Mouse (Mus musculus): ENCODE results near the gene Trappc2l. TPM values are rescaled to one million over a fixed set of nuclear protein-coding genes. Genes with fewer than 3 reads are reported as not detected.

The Trappc2l gene
- total and polyA plus RNA-seq, 3 experiments, result 0.75 to 32.2 (median 31.8) TPM

GRCm38 (mm10) chr8:122652643-122653042 is 41.2 kb downstream of the Trappc2l start:
- Histone ChIP-seq H3K27me3 (ENCODE audit: insufficient read depth, low read length) (no peaks in the 10 kb centered on the region), H3K9me3 (replicated peaks) (no peaks in the 10 kb centered on the region), H3K36me3 (replicated peaks) (peaks cover 100% of the 10 kb centered on the region), H3K4me1 (ENCODE audit: insufficient read depth, low read depth, low read length) (peaks cover 89% of the 10 kb centered on the region), H3K4me3 (ENCODE audit: low read depth, low read length) (no peak overlapping the region)
- DNase-seq (ENCODE audit: low spot score) (no peak), ATAC-seq (ENCODE audit: extremely low read depth, insufficient number of reproducible peaks, low FRiP score, poor library complexity, severe bottlenecking) (no peak)
- TF ChIP-seq TAL1 (conservative IDR thresholded peaks at IDR 0.05; ENCODE audit: low read depth, low read length) (no peak), GATA2 (IDR thresholded peaks at IDR 0.05; ENCODE audit: borderline replicate concordance, low read depth, low read length) (no peak), POLR2AphosphoS5 (IDR thresholded peaks at IDR 0.05; ENCODE audit: insufficient replicate concordance, low read depth, low read length) (no peak), CTCF (IDR thresholded peaks at IDR 0.05; ENCODE audit: low read depth, low read length) (no peak), GATA1 (IDR thresholded peaks at IDR 0.05; ENCODE audit: borderline replicate concordance, low read length) (no peak)

DNA sequence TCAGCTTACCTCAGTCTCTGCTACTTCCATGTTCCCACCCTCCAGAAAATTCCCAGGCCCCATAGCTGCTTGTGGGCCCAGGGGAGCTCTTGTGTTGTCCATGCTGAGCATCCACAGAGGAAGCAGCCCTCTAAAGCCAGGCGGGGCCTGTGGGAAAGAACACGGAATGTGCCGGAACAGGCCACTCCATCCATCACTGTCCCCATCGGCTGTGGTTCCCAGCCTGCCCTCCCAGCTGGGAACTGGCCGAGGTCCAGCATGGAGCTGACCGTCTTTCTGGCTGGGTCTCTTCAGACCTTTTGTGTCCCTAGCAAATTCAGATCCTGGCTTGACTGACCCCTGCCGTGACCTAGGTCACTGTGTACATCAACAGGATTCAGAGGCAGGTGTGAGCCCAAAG is 43.3 kb downstream of the Trappc2l start:
- H3K9me3 ChIP-seq (replicated peaks), result no peaks in the 10 kb centered on the region
- ATAC-seq (ENCODE audit: extremely low read depth, insufficient number of reproducible peaks, low FRiP score, poor library complexity, severe bottlenecking) (no peak), DNase-seq (ENCODE audit: low spot score) (no peak)
- H3K4me1 ChIP-seq (ENCODE audit: insufficient read depth, low read depth, low read length), result peaks cover 95% of the 10 kb centered on the region
- H3K4me3 ChIP-seq (ENCODE audit: low read depth, low read length), result no peak overlapping the region
- H3K36me3 ChIP-seq (replicated peaks), result peaks cover 100% of the 10 kb centered on the region
- TF ChIP-seq POLR2AphosphoS5 (IDR thresholded peaks at IDR 0.05; ENCODE audit: insufficient replicate concordance, low read depth, low read length) (no peak), TAL1 (conservative IDR thresholded peaks at IDR 0.05; ENCODE audit: low read depth, low read length) (no peak), GATA2 (IDR thresholded peaks at IDR 0.05; ENCODE audit: borderline replicate concordance, low read depth, low read length) (no peak), CTCF (IDR thresholded peaks at IDR 0.05; ENCODE audit: low read depth, low read length) (no peak), GATA1 (IDR thresholded peaks at IDR 0.05; ENCODE audit: borderline replicate concordance, low read length) (no peak)
- H3K27me3 ChIP-seq (ENCODE audit: insufficient read depth, low read length), result no peaks in the 10 kb centered on the region

- H3K4me3 ChIP-seq (ENCODE audit: low read depth, low read length), result 0 out of 2 replicates have a peak overlapping the region, but pooled peaks have one; percentile 4
- no peak for DNase-seq (ENCODE audit: low spot score)
- peaks cover 98% of the 10 kb centered on the region for H3K4me1 ChIP-seq (ENCODE audit: insufficient read depth, low read depth, low read length)
- peak; percentile 19; the same call in 1 of the 2 replicates for ATAC-seq (ENCODE audit: extremely low read depth, insufficient number of reproducible peaks, low FRiP score, poor library complexity, severe bottlenecking)
- TF ChIP-seq POLR2AphosphoS5 (IDR thresholded peaks at IDR 0.05; ENCODE audit: insufficient replicate concordance, low read depth, low read length) (no peak; the same call in 1 of the 2 replicates), TAL1 (conservative IDR thresholded peaks at IDR 0.05; ENCODE audit: low read depth, low read length) (0 out of 2 replicates have a peak, but pooled peaks have one; percentile 13)
- H3K9me3 ChIP-seq (replicated peaks), result no peaks in the 10 kb centered on the region
- peaks cover 99% of the 10 kb centered on the region for H3K36me3 ChIP-seq (replicated peaks)
- H3K27me3 ChIP-seq (ENCODE audit: insufficient read depth, low read length), result no peaks in the 10 kb centered on the region
Observed at GRCm38 (mm10) chr8:122656056-122656999, 44.9 kb downstream of the Trappc2l start.

GRCm38 (mm10) chr8:122658149-122658806 is 46.8 kb downstream of the Trappc2l start:
- ATAC-seq (ENCODE audit: extremely low read depth, insufficient number of reproducible peaks, low FRiP score, poor library complexity, severe bottlenecking), result no peak
- Histone ChIP-seq H3K4me1 (ENCODE audit: insufficient read depth, low read depth, low read length) (peaks cover 98% of the 10 kb centered on the region), H3K27me3 (ENCODE audit: insufficient read depth, low read length) (no peaks in the 10 kb centered on the region), H3K4me3 (ENCODE audit: low read depth, low read length) (no peak overlapping the region), H3K9me3 (replicated peaks) (no peaks in the 10 kb centered on the region), H3K36me3 (replicated peaks) (peaks cover 99% of the 10 kb centered on the region)
- no peak for DNase-seq (ENCODE audit: low spot score)
- TF ChIP-seq POLR2AphosphoS5 (IDR thresholded peaks at IDR 0.05; ENCODE audit: insufficient replicate concordance, low read depth, low read length), result no peak
- no peak for TF ChIP-seq GATA2 (IDR thresholded peaks at IDR 0.05; ENCODE audit: borderline replicate concordance, low read depth, low read length)
- TF ChIP-seq TAL1 (conservative IDR thresholded peaks at IDR 0.05; ENCODE audit: low read depth, low read length), result no peak
- TF ChIP-seq GATA1 (IDR thresholded peaks at IDR 0.05; ENCODE audit: borderline replicate concordance, low read length), result no peak
- TF ChIP-seq CTCF (IDR thresholded peaks at IDR 0.05; ENCODE audit: low read depth, low read length), result no peak

DNA sequence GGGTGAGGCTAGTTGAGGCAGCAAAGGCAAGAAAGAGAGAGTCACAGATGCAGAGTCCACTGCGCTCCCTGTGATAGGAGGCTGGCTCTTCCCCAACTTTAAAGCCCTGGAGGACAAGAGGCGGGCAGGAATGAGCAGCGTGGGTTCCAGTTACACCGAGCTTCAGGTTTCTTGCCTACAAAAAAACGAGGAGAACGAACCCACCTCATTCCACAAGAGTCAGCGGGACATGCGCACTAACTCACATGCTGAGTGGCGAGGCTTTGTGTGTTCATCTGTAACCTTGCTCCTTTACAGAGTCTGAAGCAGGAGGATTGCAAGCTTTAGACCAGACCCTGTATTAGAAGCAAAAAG is 47.3 kb downstream of the Trappc2l start:
- Histone ChIP-seq H3K4me1 (ENCODE audit: insufficient read depth, low read depth, low read length) (peaks cover 98% of the 10 kb centered on the region), H3K27me3 (ENCODE audit: insufficient read depth, low read length) (no peaks in the 10 kb centered on the region), H3K36me3 (replicated peaks) (peaks cover 99% of the 10 kb centered on the region), H3K4me3 (ENCODE audit: low read depth, low read length) (no peak overlapping the region), H3K9me3 (replicated peaks) (no peaks in the 10 kb centered on the region)
- ATAC-seq (ENCODE audit: extremely low read depth, insufficient number of reproducible peaks, low FRiP score, poor library complexity, severe bottlenecking) (no peak), DNase-seq (ENCODE audit: low spot score) (no peak)
- TF ChIP-seq TAL1 (conservative IDR thresholded peaks at IDR 0.05; ENCODE audit: low read depth, low read length), result no peak
- TF ChIP-seq CTCF (IDR thresholded peaks at IDR 0.05; ENCODE audit: low read depth, low read length), result no peak
- TF ChIP-seq POLR2AphosphoS5 (IDR thresholded peaks at IDR 0.05; ENCODE audit: insufficient replicate concordance, low read depth, low read length), result no peak
- no peak for TF ChIP-seq GATA2 (IDR thresholded peaks at IDR 0.05; ENCODE audit: borderline replicate concordance, low read depth, low read length)
- no peak for TF ChIP-seq GATA1 (IDR thresholded peaks at IDR 0.05; ENCODE audit: borderline replicate concordance, low read length)

DNA sequence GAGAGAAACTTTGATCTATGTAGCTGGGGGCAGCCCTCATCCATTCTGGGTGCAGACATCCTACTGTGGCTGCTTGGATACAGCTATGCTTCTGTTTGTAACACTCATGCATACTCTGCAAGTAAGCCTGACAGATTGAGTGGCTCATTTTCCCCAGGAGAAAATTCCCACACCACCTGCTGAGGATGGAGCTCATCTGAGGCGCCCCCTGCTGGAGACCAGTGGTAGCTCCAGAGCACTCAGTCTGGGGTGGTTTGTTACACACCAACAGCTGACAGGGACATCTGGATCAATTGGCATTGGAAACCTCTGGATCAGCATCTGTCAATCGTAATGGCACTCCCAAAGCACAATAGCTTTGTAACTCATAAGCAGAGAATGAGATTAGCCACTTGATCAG is 48.6 kb downstream of the Trappc2l start:
- Histone ChIP-seq H3K4me1 (ENCODE audit: insufficient read depth, low read depth, low read length) (peaks cover 98% of the 10 kb centered on the region), H3K4me3 (ENCODE audit: low read depth, low read length) (no peak overlapping the region), H3K9me3 (replicated peaks) (no peaks in the 10 kb centered on the region), H3K27me3 (ENCODE audit: insufficient read depth, low read length) (no peaks in the 10 kb centered on the region), H3K36me3 (replicated peaks) (peaks cover 99% of the 10 kb centered on the region)
- no peak for TF ChIP-seq GATA2 (IDR thresholded peaks at IDR 0.05; ENCODE audit: borderline replicate concordance, low read depth, low read length)
- peak; percentile 61 for TF ChIP-seq CTCF (IDR thresholded peaks at IDR 0.05; ENCODE audit: low read depth, low read length)
- ATAC-seq (ENCODE audit: extremely low read depth, insufficient number of reproducible peaks, low FRiP score, poor library complexity, severe bottlenecking) (no peak), DNase-seq (ENCODE audit: low spot score) (no peak)

All from G1E (cell line).